Mouse (Mus musculus): ENCODE results near the gene Fnbp1l. TPM values are rescaled to one million over a fixed set of nuclear protein-coding genes. Genes with fewer than 3 reads are reported as not detected.

The Fnbp1l gene
- total and polyA plus RNA-seq, 3 experiments, result 7.6 to 17.4 (median 17.2) TPM

DNA sequence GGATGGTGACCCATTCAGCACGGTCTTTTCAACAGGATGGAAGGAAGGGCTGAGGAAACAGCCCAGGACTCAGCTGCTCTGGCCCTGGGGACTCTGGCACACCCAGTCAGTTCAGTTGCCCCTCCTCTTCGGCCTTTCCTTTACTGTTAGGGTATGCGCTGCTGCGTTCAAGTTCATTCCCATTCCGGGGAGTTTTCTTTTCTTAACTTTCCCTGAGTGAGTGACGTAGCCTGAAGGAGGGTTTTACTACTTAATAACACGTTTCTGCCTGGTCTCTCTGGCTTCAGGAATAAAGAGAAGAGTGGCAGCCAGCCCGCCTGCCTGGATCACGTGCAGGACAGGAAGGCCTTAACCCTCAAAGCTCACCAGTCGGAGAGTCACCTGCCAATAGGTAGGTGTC, 108.6 kb downstream of the Fnbp1l start:
- WGBS, result 50% methylated on average over 10 of the region's 10 CpGs
- no peaks in the 10 kb centered on the region for H3K36me3 ChIP-seq (ENCODE audit: control insufficient read depth, insufficient read depth, low read length)
- DNase-seq, result peak in 1 of 2 experiments; percentile 21
- H3K79me2 ChIP-seq (replicated peaks; ENCODE audit: control insufficient read depth, insufficient read depth, low read length), result no peaks in the 10 kb centered on the region
- TF ChIP-seq EP300 (IDR thresholded peaks at IDR 0.05; ENCODE audit: insufficient read depth, low read depth, low read length), result no peak
- no peak for TF ChIP-seq POLR2A (IDR thresholded peaks at IDR 0.05; ENCODE audit: insufficient read depth, low read depth, low read length)
- TF ChIP-seq CTCF (IDR thresholded peaks at IDR 0.05), result no peak
- peak overlapping the region; percentile 47 for H3K27ac ChIP-seq
- no peaks in the 10 kb centered on the region for H3K27me3 ChIP-seq (ENCODE audit: control insufficient read depth, insufficient read depth, low read length)
- H3K4me1 ChIP-seq (ENCODE audit: control insufficient read depth, insufficient read depth, low read length), result peaks cover 9% of the 10 kb centered on the region
- H3K9ac ChIP-seq (ENCODE audit: low read depth, low read length), result no peak overlapping the region
- intact Hi-C loops (cut with DNase I), result loop anchor here (10.0 kb wide), 1 partner anchor 274 kb away; no protein-coding TSS in a partner anchor
- H3K4me3 ChIP-seq, result no peak overlapping the region

- intact Hi-C loops (cut with DNase I), result loop anchor here (10.0 kb wide), 1 partner anchor 275 kb away; no protein-coding TSS in a partner anchor
- Histone ChIP-seq H3K9ac (ENCODE audit: low read depth, low read length) (no peak overlapping the region), H3K36me3 (ENCODE audit: control insufficient read depth, insufficient read depth, low read length) (no peaks in the 10 kb centered on the region), H3K27me3 (ENCODE audit: control insufficient read depth, insufficient read depth, low read length) (no peaks in the 10 kb centered on the region), H3K4me3 (no peak overlapping the region), H3K79me2 (replicated peaks; ENCODE audit: control insufficient read depth, insufficient read depth, low read length) (no peaks in the 10 kb centered on the region), H3K4me1 (ENCODE audit: control insufficient read depth, insufficient read depth, low read length) (peaks cover 9% of the 10 kb centered on the region), H3K27ac (peak overlapping the region; percentile 63)
- no peak for DNase-seq
- 47% methylated on average over 14 of the region's 14 CpGs for WGBS
- no peak for TF ChIP-seq EP300 (IDR thresholded peaks at IDR 0.05; ENCODE audit: insufficient read depth, low read depth, low read length)
- no peak for TF ChIP-seq POLR2A (IDR thresholded peaks at IDR 0.05; ENCODE audit: insufficient read depth, low read depth, low read length)
- TF ChIP-seq CTCF (IDR thresholded peaks at IDR 0.05), result no peak
Measured at GRCm38 (mm10) chr3:122510240-122510750, 109.2 kb downstream of the Fnbp1l start.

- 43% methylated on average over 11 of the region's 11 CpGs for WGBS
- no peaks in the 10 kb centered on the region for H3K79me2 ChIP-seq (replicated peaks; ENCODE audit: control insufficient read depth, insufficient read depth, low read length)
- H3K4me1 ChIP-seq (ENCODE audit: control insufficient read depth, insufficient read depth, low read length), result peaks cover 9% of the 10 kb centered on the region
- H3K9ac ChIP-seq (ENCODE audit: low read depth, low read length), result no peak overlapping the region
- no peak overlapping the region for H3K4me3 ChIP-seq
- TF ChIP-seq CTCF (IDR thresholded peaks at IDR 0.05) (no peak), EP300 (IDR thresholded peaks at IDR 0.05; ENCODE audit: insufficient read depth, low read depth, low read length) (no peak), POLR2A (IDR thresholded peaks at IDR 0.05; ENCODE audit: insufficient read depth, low read depth, low read length) (no peak)
- no peaks in the 10 kb centered on the region for H3K36me3 ChIP-seq (ENCODE audit: control insufficient read depth, insufficient read depth, low read length)
- peak; percentile 50 to 65 for DNase-seq
- no peaks in the 10 kb centered on the region for H3K27me3 ChIP-seq (ENCODE audit: control insufficient read depth, insufficient read depth, low read length)
- H3K27ac ChIP-seq, result peak overlapping the region; percentile 63
- intact Hi-C loops (cut with DNase I), result loop anchor here (1.0 to 10.0 kb wide), 3 partner anchors 108 to 275 kb away; partner anchors contain the start of gene Fnbp1l
Measured at GRCm38 (mm10) chr3:122509534-122510239, 109.8 kb downstream of the Fnbp1l start.

DNA sequence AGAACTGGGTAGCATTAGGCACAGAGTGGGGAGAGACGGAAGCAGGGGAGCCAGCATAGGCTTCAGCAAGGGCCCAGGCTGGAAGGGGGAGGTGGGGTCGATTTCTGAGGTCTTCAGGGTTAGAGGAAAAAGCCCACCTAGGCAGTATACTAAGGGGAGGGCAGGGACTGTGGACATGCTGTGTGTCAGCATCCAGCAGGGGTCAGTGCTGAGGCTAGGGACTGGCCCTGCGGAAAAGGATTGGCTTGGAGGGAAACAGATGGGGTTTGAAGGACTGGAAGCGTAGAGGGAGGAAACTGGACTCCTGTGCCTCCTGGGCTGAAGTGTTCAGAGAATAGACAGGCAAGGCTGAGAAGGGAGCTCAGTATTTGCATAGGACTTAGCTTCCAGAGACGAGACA, 110.4 kb downstream of the Fnbp1l start:
- WGBS, result 34% methylated on average over 5 of the region's 5 CpGs
- no peak overlapping the region for H3K4me3 ChIP-seq
- intact Hi-C loops (cut with DNase I), result loop anchor here (1.0 to 5.0 kb wide), 2 partner anchors 108 to 129 kb away; partner anchors contain the start of gene Fnbp1l

GRCm38 (mm10) chr3:122507826-122508225, 111.7 kb downstream of the Fnbp1l start:
- Histone ChIP-seq H3K79me2 (replicated peaks; ENCODE audit: control insufficient read depth, insufficient read depth, low read length) (no peaks in the 10 kb centered on the region), H3K4me3 (no peak overlapping the region), H3K27ac (no peak overlapping the region), H3K9ac (ENCODE audit: low read depth, low read length) (no peak overlapping the region), H3K4me1 (ENCODE audit: control insufficient read depth, insufficient read depth, low read length) (peaks cover 9% of the 10 kb centered on the region), H3K27me3 (ENCODE audit: control insufficient read depth, insufficient read depth, low read length) (no peaks in the 10 kb centered on the region), H3K36me3 (ENCODE audit: control insufficient read depth, insufficient read depth, low read length) (no peaks in the 10 kb centered on the region)
- intact Hi-C loops (cut with DNase I), result loop anchor here (5.0 kb wide), 1 partner anchor 109 kb away; the partner anchor contains the start of gene Fnbp1l
- DNase-seq, result no peak
- 97% methylated on average over 14 of the region's 14 CpGs for WGBS
- no peak for TF ChIP-seq EP300 (IDR thresholded peaks at IDR 0.05; ENCODE audit: insufficient read depth, low read depth, low read length)
- no peak for TF ChIP-seq CTCF (IDR thresholded peaks at IDR 0.05)
- TF ChIP-seq POLR2A (IDR thresholded peaks at IDR 0.05; ENCODE audit: insufficient read depth, low read depth, low read length), result no peak

More for the DNA sequence above, 110.4 kb downstream of the Fnbp1l start:
- DNase-seq, result peak; percentile 66 to 78
- no peak overlapping the region for H3K9ac ChIP-seq (ENCODE audit: low read depth, low read length)
- H3K36me3 ChIP-seq (ENCODE audit: control insufficient read depth, insufficient read depth, low read length), result no peaks in the 10 kb centered on the region
- H3K27ac ChIP-seq, result peak overlapping the region; percentile 63; the same call in 1 of the 2 replicates
- H3K27me3 ChIP-seq (ENCODE audit: control insufficient read depth, insufficient read depth, low read length), result no peaks in the 10 kb centered on the region
- TF ChIP-seq POLR2A (IDR thresholded peaks at IDR 0.05; ENCODE audit: insufficient read depth, low read depth, low read length), result no peak
- peak; percentile 72; the same call in 1 of the 2 replicates for TF ChIP-seq EP300 (IDR thresholded peaks at IDR 0.05; ENCODE audit: insufficient read depth, low read depth, low read length)
- peak; percentile 94 for TF ChIP-seq CTCF (IDR thresholded peaks at IDR 0.05)
- H3K4me1 ChIP-seq (ENCODE audit: control insufficient read depth, insufficient read depth, low read length), result peaks cover 9% of the 10 kb centered on the region
- H3K79me2 ChIP-seq (replicated peaks; ENCODE audit: control insufficient read depth, insufficient read depth, low read length), result no peaks in the 10 kb centered on the region
